Mouse (Mus musculus) G1E (cell line): ENCODE data around the gene Hectd2.

ENCODE experiments used
- CTCF ChIP-seq: IDR thresholded peaks from 2 replicates; pipeline ENCODE4 v1.5.1; 2012; ENCODE audit warnings: low read depth, low read length, inconsistent platforms, mixed read lengths
- GATA1 ChIP-seq: IDR thresholded peaks from 2 replicates; pipeline ENCODE4 v1.6.1; 2012; ENCODE audit warnings: borderline replicate concordance, low read length, inconsistent platforms, mixed read lengths
- POLR2AphosphoS5 ChIP-seq: IDR thresholded peaks from 2 replicates; pipeline ENCODE4 v1.6.1; 2012; ENCODE audit warnings: low read depth, low read length, inconsistent platforms; ENCODE audit not compliant: insufficient replicate concordance
- TAL1 ChIP-seq: conservative IDR thresholded peaks from 2 replicates; pipeline ENCODE4 v1.6.1; 2012; ENCODE audit warnings: low read depth, low read length, inconsistent platforms, mixed read lengths

DNA sequence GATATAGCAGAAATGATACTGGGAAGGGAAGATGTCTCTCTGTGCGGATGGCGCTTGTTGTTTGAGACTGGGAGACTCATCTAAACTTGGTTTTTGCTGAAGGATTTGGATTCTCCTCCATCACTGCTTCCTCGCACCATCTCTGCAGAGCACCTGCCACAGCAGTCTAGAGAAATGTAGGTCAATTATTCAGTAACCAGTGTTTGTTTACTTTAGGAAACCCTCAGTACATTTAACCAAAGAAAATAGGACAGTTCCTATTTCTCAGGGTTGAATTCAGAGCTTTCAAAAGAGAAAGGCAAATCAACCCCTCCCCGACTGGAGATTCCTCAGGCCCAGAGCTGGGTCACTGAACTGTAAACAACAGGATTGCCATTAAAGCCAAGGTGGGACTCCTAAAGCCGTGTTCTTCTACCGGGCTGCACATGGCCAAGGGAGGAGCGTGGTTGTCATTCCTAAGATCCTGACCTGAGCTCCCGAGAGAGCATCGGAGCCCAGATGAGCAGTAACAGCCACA is 75.0 kb downstream of the Hectd2 start:
- TF ChIP-seq CTCF (no peak), POLR2AphosphoS5 (no peak), GATA1 (no peak), TAL1 (no peak)
